Mouse (Mus musculus) spleen, adult 2 months (tissue): ENCODE data around the gene Fxyd3.

Experiments
- CTCF ChIP-seq: fragments of 200-500 bp; IDR thresholded peaks from 2 replicates; pipeline ENCODE4 v1.5.1; 2011; ENCODE audit warnings: mild to moderate bottlenecking, inconsistent platforms; ENCODE audit not compliant: insufficient read depth, insufficient read length, insufficient replicate concordance; ENCODE audit errors: extremely low read depth
- POLR2A ChIP-seq: fragments of 200-500 bp; IDR thresholded peaks from 2 replicates; pipeline ENCODE4 v1.6.1; 2011; ENCODE audit warnings: low read depth, low read length, inconsistent platforms

- TF ChIP-seq CTCF (no peak), POLR2A (no peak)
Observed at GRCm38 (mm10) chr7:31035291-31035690, 41.2 kb downstream of the Fxyd3 start.
